Mouse (Mus musculus) retina, adult 2 months (tissue): ENCODE results near the gene Coro2a.
"Not testable (repeated sequence)": the region's sequence is repeated elsewhere in the genome, so short reads cannot be mapped to it uniquely, and the experiment has no call there.

ENCODE experiments used
- DNase-seq: peaks from one replicate; pipeline ENCODE4 v3.0.0-alpha.2; 2012; ENCODE audit warnings: low read depth, low spot score

Gene Coro2a

GRCm38 (mm10) chr4:46614641-46615040 is 12.6 kb upstream of the Coro2a start:
- no peak for DNase-seq

GRCm38 (mm10) chr4:46613618-46614017 is 11.6 kb upstream of the Coro2a start:
- no peak for DNase-seq

GRCm38 (mm10) chr4:46611181-46611580 is 9.2 kb upstream of the Coro2a start:
- peak; percentile 68 for DNase-seq

GRCm38 (mm10) chr4:46607601-46608000 is 5.6 kb upstream of the Coro2a start:
- no peak for DNase-seq

GRCm38 (mm10) chr4:46605451-46605850 is 3.4 kb upstream of the Coro2a start:
- no peak for DNase-seq

GRCm38 (mm10) chr4:46602704-46603103 is 702 bp upstream of the Coro2a start:
- DNase-seq = no peak

DNA sequence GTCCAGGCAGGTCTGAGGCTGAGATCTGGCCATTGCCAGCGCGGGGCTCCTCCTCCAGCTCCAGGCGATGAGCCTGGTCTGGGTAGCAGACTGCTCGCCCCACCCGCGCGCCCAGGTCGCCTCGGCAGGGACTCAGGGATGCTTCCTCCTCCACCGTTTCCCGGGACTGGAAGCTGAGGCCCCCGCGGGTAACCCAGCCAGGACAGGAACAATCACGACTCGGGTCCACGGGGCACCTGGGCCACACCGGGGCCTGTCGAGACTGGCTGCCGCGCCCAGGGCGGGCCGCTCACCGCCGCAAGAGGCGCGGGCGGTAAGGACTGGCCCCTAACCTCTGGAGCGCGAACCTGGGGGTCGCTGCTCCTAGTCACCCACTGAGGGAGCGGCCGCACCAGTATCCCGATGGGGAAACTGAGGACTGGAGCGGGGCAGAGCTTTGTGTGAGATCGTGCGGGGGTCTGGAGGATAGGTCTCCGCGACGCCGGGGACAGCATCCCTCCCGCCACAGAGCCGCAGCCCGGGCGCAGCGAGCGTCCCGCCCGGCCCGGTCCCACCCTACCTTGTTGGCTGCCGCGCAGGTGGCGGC is 651 bp downstream of the Coro2a start:
- no peak for DNase-seq

GRCm38 (mm10) chr4:46600473-46601257 is 1.3 kb downstream of the Coro2a start:
- no peak for DNase-seq

DNA sequence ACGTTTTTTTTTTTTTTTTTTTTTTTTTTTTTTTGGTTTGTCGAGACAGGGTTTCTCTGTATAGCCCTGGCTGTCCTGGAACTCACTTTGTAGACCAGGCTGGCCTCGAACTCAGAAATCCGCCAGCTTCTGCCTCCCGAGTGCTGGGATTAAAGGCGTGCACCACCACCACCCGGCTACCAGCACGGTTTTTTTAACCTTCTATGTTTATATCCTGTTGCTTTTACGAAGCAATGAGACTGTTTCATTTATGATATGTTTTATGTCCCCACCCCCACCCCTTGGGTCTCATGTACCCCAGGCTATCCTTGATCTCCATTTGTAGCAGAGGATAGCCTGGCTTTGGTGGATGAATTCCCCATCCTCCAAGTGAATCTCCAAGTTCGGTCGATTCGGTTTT is 2.4 kb downstream of the Coro2a start:
- DNase-seq = not testable (repeated sequence)

- DNase-seq = no peak
Measured at GRCm38 (mm10) chr4:46598981-46599380, 3.0 kb downstream of the Coro2a start.

- no peak for DNase-seq
Measured at GRCm38 (mm10) chr4:46598111-46598510, 3.9 kb downstream of the Coro2a start.

DNA sequence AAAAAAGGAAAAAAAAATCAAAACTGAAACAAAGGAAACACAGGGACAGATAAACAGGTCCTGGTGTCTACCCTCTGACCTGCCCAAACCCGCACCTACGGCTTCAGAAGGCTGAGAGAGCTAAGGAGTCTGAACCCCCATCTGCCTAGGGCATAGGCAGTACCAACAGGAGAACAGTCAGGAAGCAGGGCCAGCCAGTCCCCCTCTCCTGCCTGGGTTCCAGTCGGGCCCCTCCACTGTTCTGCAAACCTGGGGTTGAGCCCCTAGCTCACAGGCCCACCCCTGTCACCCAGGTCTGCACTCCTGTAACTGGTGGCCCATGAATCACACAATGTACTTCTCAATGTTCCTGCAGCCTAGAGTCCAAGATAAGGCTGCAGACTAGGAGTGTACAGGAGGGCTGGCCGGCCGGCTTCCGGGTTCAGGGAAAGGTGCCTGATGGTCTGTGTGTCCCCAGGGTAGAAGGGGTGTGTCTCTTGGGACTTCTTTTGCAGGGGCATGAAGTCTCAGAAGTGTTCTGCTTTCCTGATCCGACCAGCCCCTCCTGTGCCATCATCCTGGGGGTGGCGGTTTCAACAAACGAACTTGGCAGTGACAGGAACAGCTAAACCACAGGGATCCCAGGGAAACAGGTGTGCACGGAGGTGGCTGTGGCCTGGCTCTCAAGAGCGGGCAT is 4.6 kb downstream of the Coro2a start:
- DNase-seq = no peak

GRCm38 (mm10) chr4:46596398-46596797 is 5.6 kb downstream of the Coro2a start:
- DNase-seq = no peak

GRCm38 (mm10) chr4:46594131-46594530 is 7.9 kb downstream of the Coro2a start:
- no peak for DNase-seq

DNA sequence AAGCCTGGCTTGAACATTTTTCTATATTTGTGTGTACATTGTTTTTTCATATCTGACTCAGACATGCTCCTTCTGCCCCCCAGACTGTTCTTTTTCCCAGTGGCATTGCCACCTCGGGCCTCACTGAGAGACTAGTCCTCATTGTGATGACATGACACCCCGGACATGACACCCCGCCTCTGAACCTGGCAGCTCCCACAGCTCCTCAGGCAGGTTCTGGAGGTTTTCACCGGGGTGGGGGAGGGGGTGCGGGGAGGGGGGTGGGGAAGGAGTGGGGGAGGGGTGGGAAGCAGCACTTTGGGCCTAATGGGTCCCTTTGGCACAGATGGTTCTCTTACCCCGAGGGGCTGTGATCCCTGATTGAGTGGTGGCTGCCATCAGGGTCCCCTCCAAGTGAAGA is 8.5 kb downstream of the Coro2a start:
- DNase-seq = no peak

GRCm38 (mm10) chr4:46591833-46592520 is 10.0 kb downstream of the Coro2a start:
- DNase-seq = no peak

GRCm38 (mm10) chr4:46590810-46591209 is 11.2 kb downstream of the Coro2a start:
- no peak for DNase-seq

DNA sequence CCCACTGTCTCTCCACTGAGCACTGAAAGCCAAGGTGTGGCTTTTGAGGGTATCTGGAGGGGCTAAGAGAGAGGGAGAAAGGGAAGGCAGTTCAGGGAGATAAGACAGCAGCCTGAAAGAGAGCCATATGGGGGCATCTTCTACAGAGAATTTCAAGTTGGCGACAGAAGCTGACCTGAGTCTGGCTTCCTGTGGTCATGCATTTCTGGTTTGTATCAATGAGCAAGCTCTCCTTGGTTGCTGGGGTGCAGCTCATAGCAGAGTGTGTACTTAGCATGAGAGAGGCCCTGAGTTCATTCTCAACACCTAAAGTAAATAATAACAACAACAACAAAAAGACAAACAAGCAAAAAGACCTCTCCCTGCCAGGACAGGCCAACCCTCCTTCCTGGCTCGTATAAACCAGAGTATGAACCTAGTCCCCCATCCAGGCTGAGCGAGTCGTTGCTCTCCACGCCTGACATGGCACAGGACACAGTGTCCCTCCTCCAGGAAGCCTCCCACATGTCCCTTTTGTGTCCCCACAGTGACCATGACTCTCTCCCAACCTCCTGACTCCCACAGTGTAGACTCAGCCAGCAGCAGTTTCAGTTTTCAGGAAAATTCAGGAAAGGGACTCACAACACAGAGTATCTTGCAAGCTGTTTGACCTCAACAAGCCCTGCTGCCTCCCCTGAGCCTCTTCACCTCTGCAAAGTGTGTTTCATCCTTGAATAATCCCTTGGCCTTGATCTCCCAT is 11.9 kb downstream of the Coro2a start:
- DNase-seq = no peak

GRCm38 (mm10) chr4:46589151-46589550 is 12.9 kb downstream of the Coro2a start:
- no peak for DNase-seq

GRCm38 (mm10) chr4:46586473-46586872 is 15.5 kb downstream of the Coro2a start:
- no peak for DNase-seq

DNA sequence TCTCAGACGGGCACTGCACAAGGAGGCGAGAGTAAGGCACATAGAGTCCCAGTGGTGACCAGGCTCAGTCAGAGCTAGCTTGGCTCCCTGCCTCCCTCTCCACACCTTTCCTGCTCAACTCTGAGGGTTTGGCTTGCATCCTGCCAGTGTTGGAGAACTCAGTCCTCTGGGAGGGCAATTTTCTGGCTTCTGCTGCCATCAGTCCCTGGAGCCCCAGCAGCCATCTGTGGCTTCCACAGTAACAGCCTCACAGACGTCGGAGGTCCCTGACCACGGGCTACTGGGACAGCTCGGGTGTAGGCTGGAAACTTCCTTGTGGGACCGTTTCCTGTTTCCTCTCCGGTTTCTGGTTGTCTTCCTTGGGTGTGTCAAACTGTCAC is 16.2 kb downstream of the Coro2a start:
- no peak for DNase-seq
